Mouse (Mus musculus) embryonic facial prominence, embryonic 15.5 days (tissue): Measurements from ENCODE around the gene Nxph4. TPM values are rescaled to one million over a fixed set of nuclear protein-coding genes. Genes with fewer than 3 reads are reported as not detected.

Experiments used
- ATAC-seq: fragments of 200-750 bp; cut with Nextera tagmentation; 2 replicates; pipeline ENCODE4 v1.8.0; 2017; ENCODE audit warnings: low read depth, moderate TSS enrichment; ENCODE audit not compliant: insufficient number of reproducible peaks, low FRiP score, low TSS enrichment
- H3K27ac ChIP-seq: fragments of 300-500 bp; sonication (generic); replicated peaks from 2 replicates; pipeline ENCODE4 v1.5.1; 2015; ENCODE audit warnings: mild to moderate bottlenecking, inconsistent platforms
- H3K27me3 ChIP-seq: fragments of 300-500 bp; sonication (generic); 2 replicates; pipeline ENCODE4 v1.6.1; 2015; ENCODE audit warnings: inconsistent platforms
- H3K36me3 ChIP-seq: fragments of 300-500 bp; sonication (generic); 2 replicates; pipeline ENCODE4 v1.6.1; 2015; ENCODE audit warnings: mild to moderate bottlenecking, inconsistent platforms
- H3K4me1 ChIP-seq: fragments of 300-500 bp; sonication (generic); 2 replicates; pipeline ENCODE4 v1.6.1; 2015; ENCODE audit warnings: inconsistent platforms
- H3K4me2 ChIP-seq: fragments of 300-500 bp; sonication (generic); replicated peaks from 2 replicates; pipeline ENCODE4 v1.6.1; 2015; ENCODE audit warnings: mild to moderate bottlenecking, inconsistent platforms
- H3K4me3 ChIP-seq: fragments of 300-500 bp; sonication (generic); replicated peaks from 2 replicates; pipeline ENCODE4 v1.5.1; 2015; ENCODE audit warnings: mild to moderate bottlenecking, inconsistent platforms
- H3K9ac ChIP-seq: fragments of 300-500 bp; sonication (generic); 2 replicates; pipeline ENCODE4 v1.6.1; 2015; ENCODE audit warnings: inconsistent platforms
- H3K9me3 ChIP-seq: fragments of 300-500 bp; sonication (generic); replicated peaks from 2 replicates; pipeline ENCODE4 v1.6.1; 2016; ENCODE audit warnings: inconsistent platforms
- WGBS: fragments of 180-500 bp; shearing (Covaris S2); methylation state at CpG from one replicate; pipeline ENCODE4 v1.1.7; 2015; 5-methylcytosine and 5-hydroxymethylcytosine counted together
- polyA plus RNA-seq: library from polyadenylated mRNA; unstranded; fragments of >200 nt; fragmentation: Nextera tagmentation; extraction: Ambion mirVana; gene quantifications from 2 replicates; pipeline ENCODE4 v1.2.1, GENCODE M21; 2015

Nxph4 gene
- polyA plus RNA-seq, 1 experiment from 2014 or later: 9.2 TPM

DNA sequence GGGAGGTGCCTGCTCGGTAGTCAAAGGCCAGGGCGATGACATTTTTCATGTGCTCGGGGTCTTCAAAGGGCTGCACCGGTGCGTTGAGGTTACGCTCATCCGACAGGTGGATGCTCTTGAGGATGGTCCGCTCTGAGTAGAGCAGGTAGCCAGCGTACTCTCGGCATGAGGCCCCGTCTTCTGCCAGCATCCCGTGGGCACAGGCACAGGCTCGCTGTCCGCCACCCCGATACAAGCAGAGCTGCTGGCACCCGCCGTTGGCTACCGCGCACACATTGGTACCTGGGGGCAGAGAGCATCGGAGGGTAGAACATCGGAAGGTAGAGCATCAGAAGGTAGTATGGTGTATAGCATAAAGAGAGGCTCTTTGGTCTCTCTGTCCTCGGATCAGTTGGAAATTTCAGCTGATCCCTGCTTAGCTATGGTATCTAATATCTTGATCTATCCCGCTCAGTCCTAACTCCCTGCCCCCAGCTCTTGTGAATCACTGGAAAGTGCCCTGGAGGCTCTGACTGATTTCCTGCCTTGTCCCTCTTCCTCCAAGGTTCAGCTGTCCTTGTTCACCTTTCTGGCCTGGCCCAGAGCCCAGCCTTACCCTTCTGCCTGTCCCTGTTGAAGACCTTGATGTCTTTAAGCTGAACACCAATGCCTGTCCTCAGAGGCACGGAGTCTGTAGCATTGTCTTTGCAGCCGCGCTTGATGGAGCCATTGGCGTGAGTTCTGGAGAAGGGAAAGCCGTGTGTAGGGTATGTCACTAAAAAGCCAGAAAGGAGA, 32.4 kb upstream of the Nxph4 start:
- Histone ChIP-seq H3K4me1 (peaks cover 16% of the 10 kb centered on the region), H3K9ac (no peak overlapping the region), H3K27ac (no peak overlapping the region), H3K4me3 (no peak overlapping the region), H3K4me2 (no peak overlapping the region), H3K9me3 (no peaks in the 10 kb centered on the region), H3K27me3 (no peaks in the 10 kb centered on the region), H3K36me3 (peaks cover 73% of the 10 kb centered on the region)
- ATAC-seq: no peak
- 91% methylated on average over 28 of the region's 28 CpGs for WGBS

DNA sequence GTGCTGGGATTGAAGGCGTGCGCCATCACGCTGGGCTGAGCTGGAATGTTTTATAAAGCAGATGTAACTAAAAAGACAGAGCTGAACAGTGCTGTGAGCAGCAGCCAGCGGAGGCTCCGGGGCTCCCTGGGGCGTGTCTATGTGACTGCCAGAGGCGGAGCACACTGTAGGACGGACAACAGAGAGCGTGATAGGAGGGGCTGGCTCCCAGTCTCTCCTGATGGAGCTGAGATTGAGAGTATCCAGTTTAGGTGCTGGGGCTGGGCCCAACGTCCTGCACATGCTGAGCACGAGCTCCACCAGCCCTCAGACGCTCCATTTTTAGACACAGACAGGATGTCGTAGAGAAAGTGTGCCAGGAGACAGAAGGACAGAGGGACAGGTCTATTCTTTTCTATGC, 29.9 kb upstream of the Nxph4 start:
- no peak overlapping the region for H3K4me3 ChIP-seq
- H3K4me1 ChIP-seq: peaks cover 9% of the 10 kb centered on the region
- H3K27ac ChIP-seq: peak overlapping the region; percentile 11; the same call in 1 of the 2 replicates
- H3K9ac ChIP-seq: no peak overlapping the region
- no peaks in the 10 kb centered on the region for H3K9me3 ChIP-seq
- ATAC-seq: peak; percentile 48; the same call in 1 of the 2 replicates
- H3K36me3 ChIP-seq: peaks cover 87% of the 10 kb centered on the region
- H3K4me2 ChIP-seq: no peak overlapping the region
- H3K27me3 ChIP-seq: no peaks in the 10 kb centered on the region
- WGBS: 39% methylated on average over 13 of the region's 13 CpGs

GRCm38 (mm10) chr10:127563840-127564239, 29.5 kb upstream of the Nxph4 start:
- H3K9ac ChIP-seq: no peak overlapping the region
- no peak overlapping the region for H3K4me3 ChIP-seq
- 69% methylated on average over 8 of the region's 8 CpGs for WGBS
- H3K4me2 ChIP-seq: no peak overlapping the region
- H3K36me3 ChIP-seq: peaks cover 87% of the 10 kb centered on the region
- H3K27ac ChIP-seq: peak overlapping the region; percentile 51
- H3K9me3 ChIP-seq: no peaks in the 10 kb centered on the region
- no peaks in the 10 kb centered on the region for H3K27me3 ChIP-seq
- ATAC-seq: 0 out of 2 replicates have a peak, but pooled peaks have one; percentile 3
- peaks cover 9% of the 10 kb centered on the region for H3K4me1 ChIP-seq

DNA sequence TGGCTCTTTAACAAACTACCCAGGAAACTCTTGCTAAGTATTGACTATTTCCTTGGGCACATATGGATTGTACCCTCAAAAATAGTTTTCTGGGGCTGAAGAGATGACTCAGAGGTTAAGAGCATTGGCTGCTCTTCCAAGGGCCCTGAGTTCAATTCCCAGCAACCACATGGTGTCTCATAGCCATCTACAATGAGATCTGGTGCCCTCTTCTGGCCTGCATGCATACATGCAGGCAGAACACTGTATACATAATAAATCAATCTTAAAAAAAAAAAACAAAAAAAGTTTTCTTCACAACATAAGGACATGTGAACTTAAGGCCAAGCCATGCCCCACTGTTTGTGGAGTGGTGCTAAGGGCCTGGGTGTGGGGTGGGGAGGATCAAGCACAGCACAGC, 26.8 kb upstream of the Nxph4 start:
- H3K9ac ChIP-seq: no peak overlapping the region
- no peak overlapping the region for H3K27ac ChIP-seq
- H3K4me1 ChIP-seq: peaks cover 9% of the 10 kb centered on the region
- no peaks in the 10 kb centered on the region for H3K9me3 ChIP-seq
- H3K4me3 ChIP-seq: no peak overlapping the region
- no peak overlapping the region for H3K4me2 ChIP-seq
- peaks cover 91% of the 10 kb centered on the region for H3K36me3 ChIP-seq
- no peak for ATAC-seq
- H3K27me3 ChIP-seq: no peaks in the 10 kb centered on the region

- Histone ChIP-seq H3K9me3 (no peaks in the 10 kb centered on the region), H3K4me2 (no peak overlapping the region), H3K9ac (no peak overlapping the region), H3K27me3 (no peaks in the 10 kb centered on the region), H3K36me3 (peaks cover 100% of the 10 kb centered on the region), H3K4me3 (no peak overlapping the region), H3K4me1 (no peaks in the 10 kb centered on the region), H3K27ac (no peak overlapping the region)
- WGBS: 91% methylated on average over 13 of the region's 13 CpGs
- no peak for ATAC-seq
Measured at GRCm38 (mm10) chr10:127557397-127557796, 23.0 kb upstream of the Nxph4 start.

DNA sequence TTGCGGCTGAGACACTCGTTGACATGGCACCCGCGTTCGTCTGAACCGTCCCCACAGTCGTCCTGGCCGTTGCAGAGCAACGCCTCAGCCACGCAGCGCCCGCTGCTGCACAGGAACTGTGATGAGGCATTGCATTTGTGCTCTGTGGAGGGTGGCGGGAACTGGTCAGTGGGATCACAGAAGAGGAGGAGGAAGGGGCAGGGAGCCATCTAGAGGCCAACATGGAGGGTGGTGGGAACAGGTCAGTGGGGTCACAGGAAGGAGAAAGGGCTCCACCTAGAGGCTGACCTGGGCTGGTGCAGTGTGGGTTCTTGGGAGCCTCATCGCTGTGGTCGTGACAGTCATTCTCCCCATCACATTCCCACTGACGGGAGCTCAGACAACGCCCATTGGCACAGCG, 21.3 kb upstream of the Nxph4 start:
- H3K36me3 ChIP-seq: peaks cover 100% of the 10 kb centered on the region
- no peak overlapping the region for H3K4me3 ChIP-seq
- H3K9ac ChIP-seq: no peak overlapping the region
- ATAC-seq: no peak
- no peak overlapping the region for H3K4me2 ChIP-seq
- H3K4me1 ChIP-seq: no peaks in the 10 kb centered on the region
- WGBS: 75% methylated on average over 18 of the region's 18 CpGs
- H3K9me3 ChIP-seq: no peaks in the 10 kb centered on the region
- no peaks in the 10 kb centered on the region for H3K27me3 ChIP-seq
- H3K27ac ChIP-seq: no peak overlapping the region

- Histone ChIP-seq H3K36me3 (peaks cover 100% of the 10 kb centered on the region), H3K4me3 (no peak overlapping the region), H3K27me3 (no peaks in the 10 kb centered on the region), H3K9ac (no peak overlapping the region), H3K9me3 (no peaks in the 10 kb centered on the region), H3K4me1 (no peaks in the 10 kb centered on the region), H3K27ac (no peak overlapping the region), H3K4me2 (no peak overlapping the region)
- no peak for ATAC-seq
- WGBS: 86% methylated on average over 17 of the region's 17 CpGs
Measured at GRCm38 (mm10) chr10:127549892-127550291, 15.5 kb upstream of the Nxph4 start.

DNA sequence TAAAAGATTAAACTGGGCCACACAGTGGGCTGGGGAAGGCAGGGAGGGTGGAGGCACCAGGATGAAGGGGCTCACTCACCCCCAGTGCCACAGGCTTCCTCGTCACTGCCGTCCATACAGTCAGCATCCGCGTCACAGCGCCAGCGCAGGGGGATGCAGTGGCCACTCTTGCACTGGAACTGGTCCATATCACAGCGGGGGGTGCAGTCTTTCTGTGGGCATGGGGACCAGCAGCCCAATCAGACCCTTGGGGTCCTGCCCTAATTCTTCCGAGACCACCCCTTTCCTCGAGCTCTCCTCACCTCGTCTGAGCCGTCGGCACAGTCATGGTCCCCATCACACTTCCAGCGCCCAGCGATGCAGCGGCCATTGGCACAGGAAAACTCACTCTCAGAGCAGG, 13.9 kb upstream of the Nxph4 start:
- WGBS: 95% methylated on average over 15 of the region's 15 CpGs
- no peak for ATAC-seq
- H3K9ac ChIP-seq: no peak overlapping the region
- H3K36me3 ChIP-seq: peaks cover 100% of the 10 kb centered on the region
- H3K4me3 ChIP-seq: no peak overlapping the region
- no peak overlapping the region; the same call in 1 of the 2 replicates for H3K27ac ChIP-seq
- no peaks in the 10 kb centered on the region for H3K9me3 ChIP-seq
- no peaks in the 10 kb centered on the region for H3K27me3 ChIP-seq
- no peak overlapping the region for H3K4me2 ChIP-seq
- H3K4me1 ChIP-seq: no peaks in the 10 kb centered on the region

DNA sequence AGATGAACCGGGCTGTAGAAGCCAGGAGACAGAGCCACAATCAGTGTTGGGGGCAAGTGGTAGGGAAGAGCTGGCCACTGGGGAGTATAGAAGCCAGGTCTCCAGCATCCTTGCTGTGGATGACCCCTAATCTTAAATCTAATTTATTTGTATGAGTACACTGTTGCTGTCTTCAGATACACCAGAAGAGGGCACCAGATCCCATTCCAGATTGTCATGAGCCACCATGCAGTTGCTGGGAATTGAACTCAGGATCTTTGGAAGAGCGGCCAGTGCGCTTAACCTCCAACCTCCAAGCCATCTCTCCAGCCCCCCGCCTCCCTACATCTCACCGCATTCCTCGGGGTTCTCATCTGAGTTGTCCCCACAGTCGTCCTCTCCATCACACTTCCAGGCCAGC, 12.1 kb upstream of the Nxph4 start:
- Histone ChIP-seq H3K4me1 (no peaks in the 10 kb centered on the region), H3K27ac (no peak overlapping the region), H3K4me2 (no peak overlapping the region), H3K9me3 (no peaks in the 10 kb centered on the region), H3K36me3 (peaks cover 100% of the 10 kb centered on the region), H3K9ac (no peak overlapping the region), H3K27me3 (no peaks in the 10 kb centered on the region), H3K4me3 (no peak overlapping the region)
- WGBS: 87% methylated on average over 7 of the region's 7 CpGs
- no peak for ATAC-seq

DNA sequence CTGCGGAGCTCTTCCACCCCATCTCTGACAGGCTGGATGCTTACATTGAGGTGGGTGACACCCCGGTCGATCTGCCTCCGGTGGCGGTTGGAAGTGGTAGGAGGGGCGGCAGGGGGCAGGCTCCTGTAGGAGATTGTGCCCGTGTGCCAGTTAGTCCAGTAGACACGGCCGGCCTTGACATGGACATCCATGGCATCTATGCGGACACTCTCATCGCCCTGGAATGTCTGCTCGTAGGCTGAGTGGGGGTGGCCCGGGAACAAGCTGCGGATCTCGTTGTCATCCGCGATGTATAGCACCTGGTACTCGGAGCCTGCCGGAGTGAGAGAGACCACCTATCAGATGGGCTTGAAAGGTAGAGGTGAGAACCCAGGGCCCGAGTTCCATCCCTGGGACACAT, 10.0 kb upstream of the Nxph4 start:
- WGBS: 92% methylated on average over 20 of the region's 20 CpGs
- no peak overlapping the region for H3K27ac ChIP-seq
- no peaks in the 10 kb centered on the region for H3K4me1 ChIP-seq
- ATAC-seq: no peak
- no peak overlapping the region for H3K4me2 ChIP-seq
- no peak overlapping the region for H3K9ac ChIP-seq
- H3K9me3 ChIP-seq: no peaks in the 10 kb centered on the region
- H3K4me3 ChIP-seq: no peak overlapping the region
- peaks cover 99% of the 10 kb centered on the region for H3K36me3 ChIP-seq
- no peaks in the 10 kb centered on the region for H3K27me3 ChIP-seq

DNA sequence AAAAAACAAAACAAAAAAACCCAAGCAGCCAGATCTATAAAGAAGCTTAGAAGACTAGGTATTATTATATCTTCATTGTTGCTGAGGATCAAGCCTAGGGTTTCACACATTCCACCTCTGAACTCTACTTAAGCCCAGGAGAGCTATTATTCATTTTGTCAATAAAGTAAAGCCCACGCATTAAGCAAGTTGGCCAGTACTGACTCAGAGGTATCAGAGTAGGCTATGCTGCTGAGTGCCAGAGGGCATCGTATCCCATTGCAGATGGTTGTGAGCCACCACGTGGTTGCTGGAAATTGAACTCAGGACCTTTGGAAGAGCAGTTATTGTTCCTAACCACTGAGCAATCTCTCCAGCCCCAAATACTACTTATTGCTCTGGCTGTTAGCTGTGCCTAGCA, 9.6 kb upstream of the Nxph4 start:
- H3K9ac ChIP-seq: no peak overlapping the region
- no peaks in the 10 kb centered on the region for H3K9me3 ChIP-seq
- no peaks in the 10 kb centered on the region for H3K4me1 ChIP-seq
- ATAC-seq: no peak
- H3K4me2 ChIP-seq: no peak overlapping the region
- H3K36me3 ChIP-seq: peaks cover 99% of the 10 kb centered on the region
- no peaks in the 10 kb centered on the region for H3K27me3 ChIP-seq
- 65% methylated on average over 3 of the region's 3 CpGs for WGBS
- no peak overlapping the region for H3K4me3 ChIP-seq
- no peak overlapping the region for H3K27ac ChIP-seq

GRCm38 (mm10) chr10:127542720-127543119, 8.4 kb upstream of the Nxph4 start:
- ATAC-seq: no peak
- no peak overlapping the region for H3K9ac ChIP-seq
- no peak overlapping the region for H3K27ac ChIP-seq
- peaks cover 95% of the 10 kb centered on the region for H3K36me3 ChIP-seq
- H3K27me3 ChIP-seq: no peaks in the 10 kb centered on the region
- H3K4me3 ChIP-seq: no peak overlapping the region
- H3K4me1 ChIP-seq: no peaks in the 10 kb centered on the region
- no peaks in the 10 kb centered on the region for H3K9me3 ChIP-seq
- WGBS: 55% methylated on average over 6 of the region's 6 CpGs
- no peak overlapping the region for H3K4me2 ChIP-seq
